Mouse (Mus musculus) left cerebral cortex, adult 6 months (tissue): ENCODE data around the gene Ahsa1. TPM values are rescaled to one million over a fixed set of nuclear protein-coding genes. Genes with fewer than 3 reads are reported as not detected.

Experiments used
- long read RNA-seq, 2 experiments: library from polyadenylated mRNA; unstranded; transcript quantifications; one replicate each; pipeline ENCODE4 v2.0.0; 2019 to 2020
- polyA plus RNA-seq: library from polyadenylated mRNA; unstranded; fragments of <200 nt; fragmentation: Nextera tagmentation; gene quantifications from 2 replicates; pipeline ENCODE4 v1.2.3, GENCODE M21; 2021

Ahsa1 gene
- 140 and 151 TPM in 2 replicates for polyA plus RNA-seq
- long read RNA-seq, experiment 1, transcript Ahsa1-202 (1 exons, 2,252 nt): minor isoform, 5 of 392 reads
- long read RNA-seq, experiment 1, transcript Ahsa1-201 (9 exons, 1,377 nt): major isoform, 358 of 392 reads
- long read RNA-seq, experiment 1, partial matches to known transcripts: 8 of 392 reads
- long read RNA-seq, experiment 1, other reads (novel, unspliced or antisense): 20 of 392 reads
- long read RNA-seq, experiment 2, transcript Ahsa1-201 (9 exons, 1,377 nt): major isoform, 132 of 163 reads
- long read RNA-seq, experiment 2, partial matches to known transcripts: 25 of 163 reads
- long read RNA-seq, experiment 2, other reads (novel, unspliced or antisense): 4 of 163 reads

DNA sequence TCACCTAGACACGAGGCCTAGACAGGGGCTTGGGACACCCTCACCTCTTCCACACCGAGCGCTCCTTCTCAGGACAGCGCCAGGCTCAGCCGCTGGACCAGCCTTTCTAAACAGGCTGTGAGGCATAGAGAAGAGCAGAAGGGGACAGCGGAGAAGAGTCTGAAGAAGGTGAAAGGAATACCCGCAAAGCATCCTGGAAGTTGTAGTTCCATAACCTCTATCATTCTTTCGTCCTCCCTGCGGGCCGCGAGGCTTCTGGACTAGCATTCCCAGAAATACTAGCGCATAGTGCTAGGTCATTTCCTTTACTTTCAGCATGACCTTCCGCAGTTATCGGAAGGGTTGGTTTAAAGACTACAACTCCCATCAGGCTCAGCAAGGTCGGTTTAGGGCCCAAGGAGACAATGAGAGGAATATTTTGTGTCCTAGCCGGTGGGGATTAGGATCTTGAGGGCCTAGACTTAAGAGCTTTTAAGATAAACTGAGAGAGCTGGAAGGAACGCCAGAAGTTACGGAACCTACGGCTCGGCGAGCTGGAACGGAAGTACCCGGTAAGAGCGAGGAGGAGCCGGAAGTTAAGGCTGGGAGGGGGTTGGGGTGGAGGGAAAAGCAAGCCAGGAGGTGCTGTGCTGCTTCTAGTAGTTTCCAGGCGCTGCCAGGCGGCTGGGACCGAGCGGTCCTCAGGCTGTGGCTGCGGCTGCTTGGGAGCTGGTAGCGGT lies at the start of gene Ahsa1, which contains the start of gene Vipas39:
Gene Ahsa1 (plus strand): TSS at position 372 of the 719 bp plus-strand sequence.
Gene Vipas39 (minus strand): TSS at position 149 of the 719 bp plus-strand sequence.

DNA sequence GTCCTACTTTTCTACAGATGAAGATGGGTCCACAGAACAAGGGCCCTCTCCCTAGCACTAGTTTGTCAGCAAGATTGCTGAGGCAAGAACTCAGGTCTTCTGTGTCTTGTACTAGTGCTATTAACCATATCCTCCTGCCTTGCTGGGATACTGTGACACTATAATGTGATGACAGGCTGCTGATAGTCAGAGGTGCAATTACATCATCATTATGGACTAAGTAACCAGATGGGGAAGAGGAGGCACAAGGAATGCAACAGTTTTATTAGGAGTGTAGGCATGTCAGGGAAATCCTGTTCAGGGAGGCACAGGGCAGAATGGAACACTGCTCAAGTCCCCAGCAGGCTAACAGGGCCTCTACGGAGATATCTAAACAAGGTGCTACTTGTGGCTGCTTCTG lies 27.6 kb upstream of the Ahsa1 start, which contains the start of gene Noxred1:
Gene Noxred1 (minus strand): TSS at position 101 of the 400 bp plus-strand sequence.

DNA sequence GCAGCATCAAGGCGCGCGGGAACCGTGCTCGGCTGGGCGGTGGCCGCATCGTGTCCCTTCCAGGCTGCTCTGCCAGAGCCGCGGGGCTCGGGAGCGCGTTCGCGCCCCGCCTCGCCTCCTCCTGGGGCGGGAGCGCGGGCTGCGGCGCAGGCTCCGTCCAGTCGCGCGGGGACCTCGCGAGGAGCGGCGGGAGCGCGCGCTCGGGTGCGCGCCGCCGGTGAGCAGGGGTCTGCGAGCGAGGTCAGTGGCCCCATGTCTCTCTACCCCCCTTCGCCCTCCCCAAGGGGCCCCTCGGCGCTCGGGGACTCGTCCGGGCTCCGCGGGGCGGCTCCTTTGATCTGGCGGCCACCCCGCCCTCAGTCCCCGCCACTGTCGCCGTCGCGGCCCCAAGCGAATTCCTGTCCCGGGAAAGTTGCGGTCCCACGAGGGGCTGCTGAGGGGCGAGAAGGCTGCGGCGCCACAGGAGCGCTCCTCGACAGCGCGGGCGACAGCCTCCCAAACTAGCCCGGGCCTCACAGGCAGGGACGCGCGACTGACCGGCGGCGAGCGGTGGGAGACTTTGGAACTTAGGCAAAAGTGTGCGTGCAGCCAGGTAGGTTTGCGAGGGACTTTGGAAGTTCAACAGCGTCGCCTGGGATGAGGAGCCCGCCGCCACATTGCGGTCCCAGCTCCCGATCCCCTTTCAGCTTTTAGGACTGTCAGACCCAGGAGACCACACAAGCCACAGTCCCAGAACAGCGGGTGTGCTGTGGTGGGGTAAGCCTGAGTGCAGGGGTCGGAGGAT lies 33.6 kb downstream of the Ahsa1 start, which contains the start of gene Ism2:
Gene Ism2 (minus strand): TSS at position 49 of the 784 bp plus-strand sequence.

Other genes starting within 250 kb of the Ahsa1 start
- 12.2 and 13.4 TPM in 2 replicates for gene Tmem63c, start 245.1 kb upstream of the Ahsa1 start, polyA plus RNA-seq
- 10.3 and 15.0 TPM in 2 replicates for gene Ngb, start 163.9 kb upstream of the Ahsa1 start, polyA plus RNA-seq
- 43.4 and 50.6 TPM in 2 replicates for gene Gstz1, start 119.3 kb upstream of the Ahsa1 start, polyA plus RNA-seq
- 6.2 and 6.6 TPM in 2 replicates for gene Pomt2, start 118.5 kb upstream of the Ahsa1 start, polyA plus RNA-seq
- gene Samd15, start 66.8 kb upstream of the Ahsa1 start, polyA plus RNA-seq: 2.7 and 3.2 TPM in 2 replicates
- 3.6 and 9.2 TPM in 2 replicates for gene Tmed8, start 66.0 kb upstream of the Ahsa1 start, polyA plus RNA-seq
- gene Noxred1, start 27.7 kb upstream of the Ahsa1 start, polyA plus RNA-seq: 0.11 and 0.12 TPM in 2 replicates
- 30.4 and 32.3 TPM in 2 replicates for gene Vipas39, start 223 bp upstream of the Ahsa1 start, polyA plus RNA-seq
- gene Ism2, start 33.2 kb downstream of the Ahsa1 start, polyA plus RNA-seq: 0.09 TPM in 1 of 2 replicates, not detected in the other
- gene Sptlc2, start 121.9 kb downstream of the Ahsa1 start, polyA plus RNA-seq: 22.0 and 26.6 TPM in 2 replicates
- 374 and 398 TPM in 2 replicates for gene Slirp, start 177.4 kb downstream of the Ahsa1 start, polyA plus RNA-seq
- 5.7 and 10.5 TPM in 2 replicates for gene Alkbh1, start 177.5 kb downstream of the Ahsa1 start, polyA plus RNA-seq
- 54.4 and 58.2 TPM in 2 replicates for gene Snw1, start 205.8 kb downstream of the Ahsa1 start, polyA plus RNA-seq
- not detected in 2 replicates for gene Gm5788, start 228.2 kb downstream of the Ahsa1 start, polyA plus RNA-seq
- not detected in 2 replicates for gene Gm8300, start 247.8 kb downstream of the Ahsa1 start, polyA plus RNA-seq